Mouse (Mus musculus): ENCODE data around the gene Hirip3. TPM values are rescaled to one million over a fixed set of nuclear protein-coding genes. Genes with fewer than 3 reads are reported as not detected.

Gene Hirip3
- total RNA-seq (2021) = 23.2 and 39.1 TPM in 2 replicates
- long read RNA-seq, transcript Hirip3-201 (7 exons, 2,766 nt) = major isoform, 13 of 21 reads
- long read RNA-seq, partial matches to known transcripts = 6 of 21 reads
- long read RNA-seq, other reads (novel, unspliced or antisense) = 1 of 21 reads

DNA sequence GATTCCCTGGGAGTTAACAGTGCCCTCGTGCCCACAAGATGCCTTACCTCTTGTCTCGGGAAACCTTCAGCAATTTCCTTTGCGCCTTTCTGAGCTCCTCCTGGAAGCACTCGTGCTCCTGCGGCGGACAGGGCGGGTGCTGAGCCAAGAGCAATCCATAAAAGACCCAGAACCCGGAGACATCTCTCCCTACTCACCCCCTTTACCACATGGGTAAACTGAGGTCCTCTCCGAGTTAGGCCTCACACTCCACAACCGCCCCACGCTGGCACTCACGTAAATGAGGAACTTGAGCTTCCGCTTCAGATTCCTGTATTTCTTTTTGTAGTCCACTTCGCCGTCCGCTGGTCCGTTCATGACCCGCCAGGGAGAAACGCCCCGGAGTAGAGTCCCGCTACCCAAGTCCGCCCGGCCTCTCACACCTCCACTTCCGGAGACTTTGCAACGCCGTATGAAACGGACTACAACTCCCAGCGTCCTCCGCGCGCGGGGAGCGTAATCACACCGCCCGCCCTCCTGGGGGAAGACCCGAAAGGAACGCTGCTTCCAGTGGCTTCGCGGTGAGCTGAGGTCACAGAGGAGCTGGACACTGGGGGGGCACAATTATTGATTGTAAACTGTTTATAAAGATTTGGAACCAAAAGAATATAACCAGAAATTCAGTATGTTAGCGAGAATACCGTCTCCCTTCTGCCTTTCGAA lies at the start of gene Hirip3:
Gene Hirip3, plus strand, starts transcription at position 544 of the 702 bp plus-strand sequence.
- peak; percentile 94 for DNase-seq

DNA sequence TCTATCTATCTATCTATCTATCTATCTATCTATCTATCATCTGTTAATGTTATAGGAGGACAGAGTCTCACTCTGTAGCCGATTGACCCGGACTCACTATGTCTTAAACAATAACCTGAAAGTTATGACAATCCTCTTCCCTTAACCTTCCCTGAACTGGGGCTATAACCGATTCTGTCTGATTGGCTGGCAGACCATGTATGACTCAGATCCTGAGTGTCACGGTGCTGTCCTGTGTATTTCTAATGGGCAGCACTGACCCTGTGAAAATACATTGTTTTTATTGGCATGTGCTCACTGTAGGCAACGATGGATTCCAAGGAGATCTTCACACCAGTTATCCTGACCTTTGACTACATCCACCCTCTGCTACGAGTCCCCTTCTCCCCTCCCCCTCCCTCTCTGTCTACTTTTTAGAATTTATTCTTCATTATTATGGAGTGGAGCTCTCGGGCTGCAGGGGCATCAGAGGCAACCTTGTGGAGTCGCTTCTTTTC lies 46.0 kb upstream of the Hirip3 start:
- DNase-seq = no peak

DNA sequence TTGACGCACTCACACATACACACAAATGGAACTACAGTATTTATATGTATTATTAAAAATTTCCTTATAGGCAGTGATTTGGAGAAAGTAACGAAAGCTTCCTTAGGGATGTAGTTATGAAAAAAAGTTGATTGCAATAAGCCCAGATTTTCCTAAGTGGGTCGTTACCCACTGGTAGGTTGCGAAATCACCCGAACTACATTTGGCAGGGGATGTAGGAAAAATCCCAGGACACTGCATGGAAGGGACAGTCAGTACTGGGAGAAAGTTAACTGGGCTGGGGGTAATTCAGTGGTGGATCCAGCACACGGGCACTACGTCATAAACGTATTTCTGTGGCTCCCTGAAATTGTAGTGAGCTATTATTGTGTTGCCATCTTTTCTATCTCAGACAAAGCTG lies 45.3 kb upstream of the Hirip3 start:
- no peak for DNase-seq

DNA sequence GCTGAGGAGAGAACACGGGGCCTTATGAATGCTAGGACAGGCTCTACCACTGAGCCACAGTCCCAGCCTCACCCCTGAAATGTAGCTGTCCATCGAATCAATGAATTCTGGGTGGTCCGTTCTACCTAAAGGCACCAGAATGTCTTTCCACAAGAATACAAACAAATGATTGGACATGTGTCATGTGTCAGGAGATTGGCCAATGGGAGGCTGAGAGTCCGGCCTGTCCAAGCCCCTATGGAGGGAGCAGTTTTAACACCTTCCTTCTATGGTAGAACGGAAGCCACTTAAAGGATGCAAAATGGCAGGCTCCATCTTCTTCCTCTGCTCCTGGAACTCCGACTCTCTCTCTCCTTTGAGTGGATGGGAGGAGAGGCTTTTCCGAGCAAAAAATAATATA lies 44.2 kb upstream of the Hirip3 start:
- DNase-seq = no peak

DNA sequence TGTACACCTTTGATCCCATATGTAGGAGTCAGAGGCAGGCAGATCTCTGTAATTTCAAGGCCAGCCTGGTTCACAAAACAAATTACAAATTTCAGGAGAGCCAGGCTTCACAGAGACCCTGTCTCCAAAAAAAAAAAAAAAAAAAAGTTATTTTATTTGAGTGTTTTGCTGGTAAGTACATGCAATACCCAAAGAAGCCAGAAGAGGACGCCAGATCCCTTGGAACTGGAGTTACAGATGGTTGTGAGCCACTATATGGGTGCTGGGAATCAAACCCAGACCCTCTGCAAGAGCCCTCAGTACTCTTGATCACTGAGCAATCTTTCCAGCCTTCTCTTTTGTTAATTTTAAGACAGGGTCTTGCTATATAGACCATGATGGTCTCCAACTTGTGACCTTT lies 43.0 kb upstream of the Hirip3 start:
- DNase-seq = no peak

DNA sequence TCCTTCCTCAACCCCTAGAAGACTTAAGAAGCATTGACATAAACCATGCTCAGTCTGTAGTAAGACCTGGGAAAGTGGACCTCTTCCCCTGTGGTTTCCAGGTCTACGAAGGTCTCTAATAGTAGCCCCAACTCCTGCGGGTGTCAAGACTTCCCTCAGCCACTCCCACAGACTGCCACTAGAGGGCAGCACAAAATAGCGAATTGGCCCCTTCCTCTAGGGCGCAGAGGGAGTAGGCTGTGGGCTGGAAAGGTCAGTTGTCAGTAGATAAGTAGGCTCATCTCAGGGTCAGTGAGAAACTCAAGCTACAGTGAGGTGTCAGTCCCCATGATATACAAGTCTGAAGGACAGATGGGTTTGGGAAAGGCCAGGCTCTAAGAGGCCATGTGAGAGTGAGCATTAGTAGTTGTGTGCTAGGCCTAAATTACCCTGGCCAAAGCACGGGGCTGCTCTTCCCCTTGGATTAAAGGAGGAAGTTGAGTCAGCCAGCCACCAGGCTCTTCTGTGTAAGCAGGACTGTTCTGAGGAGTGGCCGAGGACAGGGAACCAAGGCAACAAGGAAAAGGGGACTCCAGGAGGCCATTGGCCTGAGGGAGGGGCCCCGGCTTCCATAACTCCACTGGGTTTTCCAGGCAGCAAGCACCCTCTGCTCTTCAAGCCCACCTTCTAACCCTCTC lies 39.8 kb upstream of the Hirip3 start:
- DNase-seq = peak; percentile 82

DNA sequence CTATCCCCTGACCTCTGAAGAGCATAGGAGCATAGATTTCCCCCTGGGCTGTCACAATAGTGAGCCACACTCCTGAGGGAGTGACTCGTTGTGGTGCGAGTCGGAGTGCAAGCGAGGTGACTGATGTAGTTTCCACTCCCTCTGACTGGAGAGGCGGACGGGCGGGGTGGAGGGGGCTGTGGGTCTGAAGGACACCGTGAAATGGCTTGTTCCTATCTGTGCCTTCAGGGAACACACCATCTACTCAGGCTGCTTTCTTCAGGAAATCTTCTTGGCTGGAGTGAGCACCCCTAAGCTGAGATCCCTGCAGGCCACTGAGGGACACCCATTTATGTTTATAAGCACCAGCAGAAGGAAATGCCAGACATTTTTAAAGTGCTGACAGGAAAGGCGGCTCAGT lies 39.0 kb upstream of the Hirip3 start:
- peak; percentile 50 for DNase-seq

DNA sequence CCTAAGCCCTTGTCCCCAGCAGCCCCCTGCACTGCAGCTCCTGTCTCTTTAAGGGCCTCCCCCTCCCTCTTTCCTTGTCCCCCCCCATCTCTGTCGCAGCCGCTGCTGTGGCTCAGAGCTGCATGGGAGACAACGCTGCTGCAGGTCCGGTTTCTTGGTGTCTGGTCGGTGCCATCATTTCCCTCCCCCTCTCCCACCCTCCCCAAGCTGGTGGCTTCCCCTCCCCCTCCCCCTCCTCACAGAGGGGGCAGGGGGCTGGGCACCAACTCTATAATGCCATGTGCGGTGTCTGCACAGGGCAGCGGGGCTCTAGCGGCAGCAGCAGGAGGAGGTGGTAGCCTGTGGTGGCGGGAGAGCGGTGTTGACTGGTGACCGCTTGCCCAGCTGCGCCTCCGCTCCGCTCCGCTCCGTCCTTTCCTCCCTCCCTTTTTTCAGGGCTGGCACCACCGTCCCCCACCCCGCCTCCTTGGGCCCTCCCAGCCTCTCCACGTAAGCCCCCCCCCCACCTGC lies 38.5 kb upstream of the Hirip3 start:
- DNase-seq = no peak

DNA sequence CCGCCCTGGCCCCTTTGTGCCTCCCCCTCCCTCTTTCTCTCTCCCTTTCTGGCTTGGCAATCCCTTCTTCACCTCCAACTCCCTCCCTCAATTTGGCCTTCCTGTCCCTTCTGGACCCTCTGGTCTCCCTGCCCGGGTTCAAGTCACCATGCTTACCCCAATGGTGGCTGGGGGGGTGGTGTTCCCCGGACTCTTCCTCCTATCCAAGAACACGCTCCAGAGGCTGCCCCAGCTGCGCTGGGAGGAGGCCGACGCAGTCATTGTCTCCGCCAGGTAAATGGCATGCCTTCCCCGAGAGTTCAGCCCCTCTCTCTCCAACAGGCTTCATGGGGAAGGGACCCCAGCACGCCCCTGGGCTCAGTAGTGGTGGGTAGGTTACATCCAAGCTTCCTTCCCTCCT lies 37.8 kb upstream of the Hirip3 start:
- no peak for DNase-seq

DNA sequence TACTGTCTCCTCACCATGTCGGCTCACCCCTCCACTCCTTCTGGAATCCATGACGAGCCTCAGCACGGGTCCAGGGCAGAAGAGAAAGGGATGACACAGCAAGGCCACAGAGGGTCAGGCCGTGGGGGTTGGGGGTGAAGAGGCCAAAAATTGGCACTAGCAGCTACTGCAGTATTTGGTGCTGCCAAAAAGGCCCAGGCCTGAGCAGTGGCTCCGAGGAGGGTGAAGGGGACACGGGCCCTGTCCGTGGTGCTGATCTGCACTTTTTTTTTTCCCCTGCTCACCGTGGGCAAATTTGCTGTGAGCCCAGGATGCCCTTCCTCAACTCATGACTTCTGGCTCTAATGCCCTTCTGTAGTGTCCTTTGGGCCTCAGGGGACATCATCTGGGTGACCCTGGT lies 36.4 kb upstream of the Hirip3 start:
- peak; percentile 37 for DNase-seq

DNA sequence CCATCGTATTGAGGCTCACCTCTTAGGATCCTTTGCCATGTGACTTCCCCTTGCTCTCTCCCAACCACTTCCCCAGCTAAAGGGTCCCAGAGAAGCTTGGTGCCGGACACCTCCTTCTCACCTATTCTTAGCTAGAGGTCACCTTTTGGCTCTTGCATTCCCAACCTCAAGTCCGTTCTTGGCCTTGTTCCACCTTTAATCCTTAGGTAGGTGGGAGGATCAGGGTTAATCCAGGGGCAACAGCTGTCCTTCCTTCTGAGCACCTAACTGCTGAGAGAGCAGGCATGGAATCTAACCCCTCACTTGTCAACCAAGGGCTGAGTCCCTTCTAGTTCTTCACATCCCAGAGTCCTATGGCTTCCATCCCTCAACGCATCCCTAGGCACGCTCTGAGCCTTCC lies 35.8 kb upstream of the Hirip3 start:
- DNase-seq = no peak

DNA sequence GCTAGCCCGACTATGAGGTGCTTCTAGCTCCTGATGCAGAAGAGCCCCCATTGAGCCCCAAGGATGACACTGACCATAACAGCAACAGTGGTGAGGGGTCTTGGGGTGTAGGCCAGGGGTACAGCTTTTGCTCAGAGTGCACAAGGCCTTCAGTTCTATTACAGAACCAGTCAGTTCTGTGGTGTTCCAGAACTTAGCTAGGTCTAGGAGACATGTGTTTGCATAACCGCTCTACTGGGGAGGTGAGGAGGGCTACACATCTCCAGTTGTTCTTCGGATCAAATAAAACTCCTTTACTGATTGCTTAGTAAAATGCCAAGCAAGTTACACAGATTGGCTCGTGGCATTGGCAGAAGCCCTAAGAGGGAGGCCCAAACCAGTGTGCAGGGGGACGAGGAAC lies 30.2 kb upstream of the Hirip3 start, which contains the start of gene 4930451I11Rik:
Gene 4930451I11Rik, minus strand, starts transcription at position 101 of the 400 bp plus-strand sequence.
- DNase-seq = no peak

DNA sequence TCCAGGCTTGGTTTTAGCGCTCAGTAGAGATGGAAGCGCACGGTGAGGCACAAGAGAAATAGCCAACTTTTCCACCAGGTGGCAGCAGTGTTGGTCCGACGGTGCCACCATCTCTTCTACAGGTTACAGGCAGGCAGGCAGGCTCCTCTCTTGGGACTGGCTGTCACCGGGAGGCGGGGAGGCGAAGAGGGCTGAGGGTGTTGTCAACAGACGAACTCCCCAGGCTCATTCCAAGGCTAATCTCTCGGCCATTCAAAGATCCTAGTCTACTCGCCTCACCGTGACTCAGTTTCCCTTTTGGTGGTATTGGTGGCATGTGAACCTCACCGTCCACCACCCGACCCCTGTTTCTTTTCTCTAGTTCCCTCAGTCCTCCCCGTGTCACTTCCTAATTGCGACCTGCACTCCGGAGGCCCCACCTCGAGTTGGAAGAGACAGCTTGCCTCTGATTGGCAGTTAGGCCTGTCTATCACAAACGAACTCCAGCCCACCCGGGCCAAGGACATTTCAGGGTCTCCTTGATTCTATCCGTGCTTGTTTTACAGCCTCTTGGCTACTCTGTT lies 29.7 kb upstream of the Hirip3 start:
- peak; percentile 78 for DNase-seq

DNA sequence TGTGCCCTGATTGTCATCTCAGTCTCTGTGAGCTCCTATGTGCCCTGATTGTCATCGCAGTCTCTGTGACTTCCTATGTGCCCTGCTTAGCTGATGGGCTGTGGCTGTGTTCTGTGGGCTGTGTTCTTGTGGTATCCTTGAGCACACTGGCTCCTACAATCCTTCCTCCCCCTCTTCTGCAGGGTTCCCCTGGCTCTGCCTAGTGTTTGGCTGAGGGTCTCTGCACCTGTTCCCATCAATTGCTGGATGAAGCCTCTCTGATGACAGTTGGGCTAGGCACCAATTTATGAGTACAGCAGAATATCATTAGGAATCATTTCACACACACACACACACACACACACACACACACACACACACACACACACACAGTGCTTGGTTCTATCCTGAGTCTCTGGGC lies 28.5 kb upstream of the Hirip3 start:
- no peak for DNase-seq

DNA sequence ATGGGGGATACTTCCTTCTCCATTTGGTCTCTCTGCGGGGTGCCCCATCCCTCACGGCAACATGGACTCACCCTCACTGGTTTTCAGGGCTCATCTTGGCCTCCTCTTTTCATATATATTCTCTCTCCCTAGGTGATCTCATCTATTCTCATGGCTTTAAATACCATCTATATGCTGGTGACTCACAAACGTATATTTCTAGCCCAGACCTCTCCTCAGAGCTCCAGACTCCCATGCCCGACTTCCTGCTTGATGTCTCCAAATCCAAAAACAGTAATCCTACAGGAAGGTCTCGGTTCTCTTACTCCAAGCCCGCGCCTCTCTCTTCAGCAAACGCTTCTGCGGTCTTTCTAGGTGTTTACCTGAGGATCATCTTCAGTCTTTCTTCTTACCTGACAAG lies 18.5 kb upstream of the Hirip3 start:
- no peak for DNase-seq

DNA sequence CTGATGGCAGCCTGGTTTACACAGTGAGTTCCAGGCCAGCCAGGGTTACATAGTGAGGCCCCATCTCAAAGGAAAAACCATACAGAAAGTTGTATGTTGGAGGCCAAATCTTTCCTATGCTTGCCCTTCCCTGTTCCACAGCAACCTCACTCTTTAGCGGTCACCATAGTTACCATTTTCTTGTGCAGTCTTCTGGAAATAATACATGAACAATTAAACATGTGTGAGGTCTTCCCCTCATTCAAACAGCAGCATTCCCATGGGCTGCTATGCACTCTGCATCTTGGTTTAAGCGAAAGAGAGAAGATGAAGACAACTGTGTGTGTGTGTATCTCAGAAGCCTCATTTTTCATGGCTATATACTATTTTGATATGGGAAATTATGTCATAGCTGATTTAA lies 16.3 kb upstream of the Hirip3 start:
- no peak for DNase-seq

DNA sequence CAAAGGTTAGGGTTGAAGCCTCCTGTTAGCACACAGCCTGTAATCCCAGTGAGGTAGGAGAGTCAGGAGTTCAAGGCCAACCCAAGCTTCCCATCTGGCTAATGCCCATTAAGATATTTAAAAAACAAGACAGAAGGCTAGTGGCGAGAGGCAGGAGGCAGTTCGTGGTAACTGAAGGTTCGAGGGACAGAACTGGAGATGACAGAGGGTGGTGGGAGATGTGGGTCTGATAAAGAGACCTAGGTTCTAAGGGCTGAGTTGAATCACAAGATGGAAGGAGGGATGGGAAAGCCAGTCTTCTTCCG lies 14.7 kb upstream of the Hirip3 start, which contains the start of gene Doc2a:
Gene Doc2a, plus strand, starts transcription at position 301 of the 305 bp plus-strand sequence.
- no peak for DNase-seq

DNA sequence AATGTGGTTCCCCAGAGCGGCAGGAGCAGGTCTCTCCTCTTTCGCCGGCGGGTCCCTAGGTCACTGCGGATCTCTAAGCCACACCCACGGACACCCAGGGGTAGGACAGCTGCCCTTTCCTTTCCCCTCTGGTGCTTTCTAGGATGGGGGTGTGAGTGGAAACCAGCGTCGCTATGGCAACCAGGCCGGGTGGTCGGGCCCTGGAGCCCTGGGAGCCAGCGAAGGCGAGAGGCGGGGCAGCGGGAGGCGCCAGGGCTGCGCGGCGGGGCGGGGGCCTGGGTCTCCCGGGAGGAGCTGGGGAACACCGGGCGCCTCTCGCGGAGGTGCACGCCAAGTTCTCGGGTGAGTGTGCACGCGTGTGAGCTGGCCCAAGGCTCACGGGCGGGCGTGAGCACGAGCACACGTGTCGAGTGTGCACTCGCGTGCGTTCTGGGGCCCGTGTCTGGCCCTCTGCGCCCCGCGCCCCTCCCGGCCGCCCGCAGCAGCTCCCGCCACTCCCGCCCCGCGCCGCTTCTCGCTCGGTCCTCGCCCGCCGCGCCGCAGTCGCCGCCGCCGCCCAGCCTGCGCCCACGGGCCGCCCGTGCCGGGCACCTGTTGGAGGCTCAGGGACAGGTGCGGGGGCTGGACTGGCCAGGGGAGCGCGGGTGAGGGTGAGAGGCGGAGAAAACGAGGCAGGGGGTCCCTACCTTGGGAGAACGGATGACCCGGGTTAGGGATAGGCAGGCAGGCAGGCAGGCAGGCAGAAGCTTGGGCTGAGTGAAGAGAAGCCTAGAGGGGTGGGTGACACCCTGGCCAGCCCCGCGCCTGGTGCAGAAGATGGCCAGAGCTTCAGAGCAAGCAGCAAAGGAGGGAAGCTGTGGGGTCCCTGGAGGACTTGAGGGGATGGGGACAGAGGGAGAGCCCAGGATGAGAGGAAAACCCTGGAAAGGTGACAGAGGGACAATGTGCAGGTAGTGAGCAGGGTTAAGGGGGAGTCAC lies 14.1 kb upstream of the Hirip3 start:
- DNase-seq = peak; percentile 34

DNA sequence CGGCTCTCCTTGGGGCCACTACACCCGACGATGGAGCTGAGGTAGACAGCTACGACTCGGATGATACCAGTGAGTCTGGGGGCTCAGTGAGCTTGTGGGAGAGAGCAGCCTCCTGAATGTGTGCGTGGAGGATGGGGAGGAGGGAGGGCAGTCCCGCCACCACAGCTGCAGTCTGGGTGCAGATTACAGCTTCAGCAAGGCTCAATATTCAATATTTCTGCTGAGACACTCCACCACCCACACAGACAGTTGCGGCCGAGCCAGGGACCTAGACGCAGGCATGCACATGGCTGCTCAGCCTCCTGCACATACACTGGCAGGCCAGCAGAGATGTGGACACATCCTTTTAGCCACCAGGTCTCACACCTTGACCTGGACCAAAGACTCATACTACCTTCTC lies 13.0 kb upstream of the Hirip3 start:
- no peak for DNase-seq

DNA sequence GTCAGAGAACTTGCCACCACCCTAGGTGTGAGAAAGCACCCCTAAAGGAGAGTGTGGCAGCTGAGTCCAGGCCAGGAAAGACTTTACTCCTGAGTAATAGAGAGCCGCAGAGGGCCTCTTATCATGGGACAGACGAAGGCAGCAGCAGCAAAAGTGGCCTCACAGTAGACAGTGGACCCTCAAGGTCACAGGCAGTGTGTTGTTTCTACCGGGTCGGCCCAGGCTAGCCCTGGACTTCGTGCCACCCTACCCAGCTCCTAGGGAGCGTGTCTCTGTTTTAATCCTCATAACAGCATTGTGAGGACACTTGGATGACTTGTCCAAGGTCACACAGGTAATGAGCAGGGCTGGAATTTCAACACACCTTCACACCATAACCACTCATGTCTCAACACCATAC lies 11.6 kb upstream of the Hirip3 start:
- no peak for DNase-seq

DNA sequence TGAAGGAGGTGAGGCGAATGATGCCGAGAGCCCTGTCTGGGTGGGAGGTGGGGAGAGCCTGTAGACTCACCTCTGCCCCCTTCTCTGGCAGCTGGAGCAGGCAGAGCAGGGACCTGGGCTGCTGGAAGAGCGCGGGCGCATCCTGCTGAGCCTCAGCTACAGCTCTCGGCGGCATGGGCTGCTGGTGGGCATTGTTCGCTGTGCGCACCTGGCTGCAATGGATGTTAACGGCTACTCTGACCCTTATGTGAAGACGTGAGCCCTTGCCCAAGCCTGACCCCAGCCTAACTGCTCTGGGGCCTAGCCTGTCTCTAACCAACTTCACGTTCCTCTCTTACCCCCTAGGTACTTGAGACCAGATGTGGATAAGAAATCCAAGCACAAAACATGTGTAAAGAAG lies 10.6 kb upstream of the Hirip3 start:
- DNase-seq = no peak

DNA sequence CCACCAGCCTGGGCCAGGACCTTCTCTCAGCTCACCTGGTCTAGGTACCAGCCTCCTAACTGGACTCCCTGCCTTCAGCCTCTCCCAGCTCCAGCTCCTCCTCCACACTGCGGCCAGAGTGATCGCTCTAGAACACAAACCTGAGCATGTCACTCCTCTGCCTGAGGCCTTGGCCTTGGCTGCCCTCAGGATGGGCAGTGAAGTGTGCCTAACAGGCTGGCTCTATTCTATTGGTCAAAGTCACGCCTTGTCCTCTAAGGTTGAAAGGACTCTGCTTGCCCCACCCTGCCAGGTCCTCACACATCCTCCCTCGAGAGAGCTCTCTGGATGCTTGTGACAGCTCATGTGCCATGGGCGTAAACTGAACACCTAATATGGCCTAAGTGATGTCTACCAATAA lies 8.3 kb upstream of the Hirip3 start:
- no peak for DNase-seq
